Mouse (Mus musculus) E14TG2a.4 (cell line): Measurements from ENCODE around the gene Brd9.
A peak's percentile ranks its signal among the peaks of the same experiment; 100 is the strongest.
"Not testable (repeated sequence)": the region's sequence is repeated elsewhere in the genome, so short reads cannot be mapped to it uniquely, and the experiment has no call there.

ENCODE experiments used
- H3K27me3 ChIP-seq: 2 replicates; pipeline ENCODE4 v1.6.1; 2014; ENCODE audit warnings: low read length, control low read depth; ENCODE audit not compliant: insufficient read depth
- H3K36me3 ChIP-seq: 2 replicates; pipeline ENCODE4 v1.6.1; 2014; ENCODE audit warnings: low read length, control low read depth; ENCODE audit not compliant: insufficient read depth
- H3K4me1 ChIP-seq: replicated peaks from 2 replicates; pipeline ENCODE4 v1.6.1; 2014; ENCODE audit warnings: low read depth, low read length, control low read depth
- H3K4me3 ChIP-seq: replicated peaks from 2 replicates; pipeline ENCODE4 v1.5.1; 2014; ENCODE audit warnings: mild to moderate bottlenecking, low read length
- H3K9me3 ChIP-seq: 2 replicates; pipeline ENCODE4 v1.6.1; 2014; ENCODE audit warnings: low read length, control low read depth
- CTCF ChIP-seq: conservative IDR thresholded peaks from 2 replicates; pipeline ENCODE4 v1.5.1; 2014; ENCODE audit warnings: low read length
- NANOG ChIP-seq: IDR thresholded peaks from 2 replicates; pipeline ENCODE4 v1.6.1; 2014; ENCODE audit warnings: borderline replicate concordance, low read length, mixed read lengths
- POU5F1 ChIP-seq: IDR thresholded peaks from 2 replicates; pipeline ENCODE4 v1.6.1; 2014; ENCODE audit warnings: low read length, borderline replicate concordance

Gene Brd9

DNA sequence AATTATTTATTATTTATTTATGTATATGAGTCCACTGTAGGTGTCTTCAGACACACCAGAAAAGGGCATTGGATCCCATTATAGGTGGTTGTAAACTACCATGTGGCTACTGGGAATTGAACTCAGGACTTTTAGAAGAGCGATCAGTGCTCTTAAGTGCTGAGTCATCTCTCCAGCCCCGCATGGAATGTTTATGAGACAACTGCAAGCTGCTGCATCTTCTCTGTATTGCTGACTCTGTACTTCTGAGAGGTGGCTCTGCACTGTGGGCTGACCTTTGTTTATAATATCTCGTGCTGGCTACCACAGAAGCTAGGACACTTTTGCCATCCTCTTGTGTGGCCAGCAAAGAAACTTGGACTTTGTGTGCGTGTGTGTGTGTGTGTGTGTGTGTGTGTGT lies 63.9 kb downstream of the Brd9 start:
- TF ChIP-seq CTCF: no peak
- TF ChIP-seq NANOG: no peak
- no peak for TF ChIP-seq POU5F1
- no peaks in the 10 kb centered on the region for H3K36me3 ChIP-seq
- H3K27me3 ChIP-seq: peaks cover 7% of the 10 kb centered on the region; the same call in 1 of the 2 replicates
- H3K9me3 ChIP-seq: no peaks in the 10 kb centered on the region
- no peaks in the 10 kb centered on the region for H3K4me1 ChIP-seq
- H3K4me3 ChIP-seq: no peak overlapping the region

DNA sequence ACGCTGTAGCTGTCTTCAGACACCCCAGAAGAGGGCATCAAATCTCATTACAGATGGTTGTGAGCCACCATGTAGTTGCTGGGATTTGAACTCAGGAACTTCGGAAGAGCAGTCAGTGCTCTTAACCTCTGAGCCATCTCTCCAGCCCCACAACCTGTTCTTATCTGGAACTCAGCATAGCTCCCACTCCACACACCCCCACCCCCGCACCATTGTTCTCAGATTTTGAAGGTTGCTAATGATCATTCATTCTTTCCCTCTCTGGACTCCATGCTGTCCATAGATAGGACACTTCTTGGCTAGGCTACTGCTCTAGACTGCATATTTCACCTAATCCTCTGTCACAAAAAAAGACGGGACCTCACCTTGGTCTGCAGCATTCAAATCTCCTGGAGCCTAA lies 69.3 kb downstream of the Brd9 start:
- not testable (repeated sequence) for H3K4me3 ChIP-seq, H3K9me3 ChIP-seq, H3K36me3 ChIP-seq
- Histone ChIP-seq H3K27me3 (peaks cover 57% of the 10 kb centered on the region), H3K4me1 (peaks cover 25% of the 10 kb centered on the region)

DNA sequence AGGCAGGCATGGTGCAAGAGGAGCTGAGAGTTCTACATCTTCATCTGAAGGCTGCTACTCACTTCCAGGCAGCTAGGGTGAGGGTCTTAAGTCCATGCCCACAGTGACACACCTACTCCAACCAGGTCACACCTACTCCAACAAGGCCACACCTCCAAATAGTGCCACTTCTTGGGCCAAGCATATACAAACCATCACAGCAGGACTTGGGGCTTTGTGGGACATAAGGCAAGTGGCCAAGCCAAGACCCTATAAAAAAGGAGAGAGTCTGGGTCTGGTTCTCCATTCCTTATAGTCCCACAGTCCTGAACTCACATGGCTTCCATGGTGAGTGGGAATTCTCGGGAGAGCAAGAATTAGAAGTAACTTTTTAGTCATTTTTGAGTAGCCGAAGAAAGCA lies 70.6 kb downstream of the Brd9 start:
- peaks cover 70% of the 10 kb centered on the region for H3K27me3 ChIP-seq
- peak overlapping the region; percentile 84; the same call in 1 of the 2 replicates for H3K4me3 ChIP-seq
- not testable (repeated sequence) for H3K9me3 ChIP-seq, H3K36me3 ChIP-seq
- peaks cover 25% of the 10 kb centered on the region for H3K4me1 ChIP-seq

DNA sequence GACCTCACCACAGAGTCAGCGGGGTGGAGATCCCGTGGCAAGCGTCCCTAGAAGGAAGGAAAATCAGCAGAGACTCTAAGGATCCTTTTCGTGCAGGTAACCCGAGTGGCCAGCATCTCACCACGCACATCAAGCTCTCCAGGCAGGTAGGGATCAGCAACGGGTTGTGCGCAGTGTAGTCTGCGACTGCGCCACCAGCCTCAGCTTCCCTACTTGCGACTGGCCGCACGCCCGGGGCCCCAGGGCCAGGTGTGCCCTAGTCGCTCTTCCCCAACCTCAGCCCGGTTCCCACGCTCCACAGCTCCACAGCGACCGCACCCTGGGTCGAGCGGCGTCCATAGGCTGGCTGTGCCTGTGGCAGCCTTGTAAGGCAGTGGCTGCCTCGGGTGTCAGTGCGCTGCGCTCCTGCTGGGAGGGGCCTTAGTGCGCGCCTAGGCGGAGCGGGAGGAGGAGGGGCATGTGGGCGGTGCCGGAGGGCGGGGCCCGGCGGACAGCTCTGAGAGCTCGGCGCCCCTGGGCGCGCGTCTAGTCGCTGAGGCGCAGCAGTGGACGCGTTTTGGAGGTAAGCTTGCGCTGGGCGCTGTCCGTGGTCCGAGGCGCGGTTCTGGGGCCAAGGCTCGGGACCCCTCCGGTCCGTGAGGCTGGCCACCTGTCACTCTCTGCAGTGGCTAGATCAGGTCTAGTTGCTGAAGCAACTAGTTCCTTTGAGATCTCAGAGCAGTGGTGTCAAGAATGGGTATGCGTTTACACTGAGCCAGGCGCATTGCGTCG lies 71.5 kb downstream of the Brd9 start, which contains the start of gene Tppp:
Gene Tppp (plus strand): TSS at position 460 of the 771 bp plus-strand sequence.
- no peak for TF ChIP-seq CTCF
- TF ChIP-seq POU5F1: no peak
- TF ChIP-seq NANOG: no peak

DNA sequence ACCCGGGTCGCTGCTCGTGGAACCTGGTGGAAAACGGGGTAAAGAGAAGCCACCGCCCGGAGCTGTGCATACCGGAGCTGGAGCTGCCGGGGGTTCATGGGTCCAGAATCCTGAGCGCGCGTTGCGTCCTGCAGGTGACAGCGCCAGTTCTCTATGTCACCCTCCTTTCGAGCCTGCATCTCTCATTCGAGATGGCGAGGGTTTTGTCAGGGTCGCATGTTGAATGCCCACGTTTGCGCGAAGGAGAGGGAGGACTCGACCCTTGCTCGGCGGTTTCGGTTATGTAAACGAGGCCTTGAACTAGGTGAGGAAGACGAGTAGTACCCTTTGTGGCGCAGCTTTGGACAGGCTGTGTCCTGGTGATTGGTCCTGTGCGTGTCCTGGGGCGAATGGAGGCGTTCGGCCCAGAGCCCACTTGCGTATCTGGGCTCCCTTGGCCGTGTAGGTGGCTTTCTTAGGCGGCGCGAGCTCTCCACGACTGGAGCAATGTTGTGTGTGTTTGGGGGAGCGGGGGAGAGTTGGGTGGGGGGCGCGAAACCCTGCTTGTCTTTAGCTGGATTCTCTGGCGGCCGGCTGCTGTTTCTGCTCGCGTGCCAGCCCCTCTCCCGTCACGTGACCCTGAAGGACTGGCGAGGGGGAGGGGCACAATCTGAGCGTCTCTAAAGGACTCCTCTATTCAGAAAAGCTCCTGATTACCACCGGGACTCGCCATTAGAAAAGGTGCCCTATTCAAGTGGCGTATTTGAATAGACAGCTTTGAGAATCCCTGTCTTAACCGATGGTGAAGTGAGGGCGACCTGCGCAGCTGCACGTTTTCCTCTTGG lies 72.4 kb downstream of the Brd9 start:
- Histone ChIP-seq H3K27me3 (peaks cover 88% of the 10 kb centered on the region), H3K4me3 (peak overlapping the region; percentile 84), H3K9me3 (no peaks in the 10 kb centered on the region), H3K4me1 (peaks cover 25% of the 10 kb centered on the region), H3K36me3 (no peaks in the 10 kb centered on the region)
- TF ChIP-seq NANOG (no peak), CTCF (no peak), POU5F1 (no peak)

More for the DNA sequence above, 71.5 kb downstream of the Brd9 start, which contains the start of gene Tppp:
- H3K36me3 ChIP-seq: no peaks in the 10 kb centered on the region
- peaks cover 25% of the 10 kb centered on the region for H3K4me1 ChIP-seq
- peak within 1 kb of the TSS; percentile 84 for H3K4me3 ChIP-seq
- H3K27me3 ChIP-seq: peaks cover 79% of the 10 kb centered on the region
- no peaks in the 10 kb centered on the region for H3K9me3 ChIP-seq
